Mouse (Mus musculus): ENCODE measurements around the gene Klhdc7b. TPM values are rescaled to one million over a fixed set of nuclear protein-coding genes. Genes with fewer than 3 reads are reported as not detected.

The Klhdc7b gene
- polyA plus RNA-seq (2012) = not detected in 2 replicates

DNA sequence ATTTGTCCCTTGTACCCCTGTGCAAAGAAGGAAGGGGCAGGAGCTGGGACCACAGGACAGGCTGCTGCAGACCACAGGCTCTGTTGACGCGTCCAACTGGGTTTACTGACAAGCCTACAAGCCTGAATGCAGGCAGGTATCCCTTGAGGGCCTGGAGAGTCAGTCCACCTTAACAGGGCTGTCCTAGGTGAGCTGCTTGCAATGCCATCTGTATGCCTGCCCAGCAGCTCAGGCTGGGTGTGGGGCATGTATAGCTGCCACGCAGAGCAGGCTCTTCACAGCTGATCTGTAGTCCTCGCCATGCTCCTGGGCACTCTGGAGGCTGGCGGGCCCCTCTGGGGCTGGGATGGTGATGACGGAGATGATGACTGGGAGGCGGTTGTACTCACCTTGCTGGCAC is at the start of gene Klhdc7b:
Gene Klhdc7b (plus strand): TSS at position 301 of the 400 bp plus-strand sequence.
- Histone ChIP-seq H3K36me3 (ENCODE audit: control insufficient read depth) (no peaks in the 10 kb centered on the region), H3K27me3 (ENCODE audit: control insufficient read depth) (peaks cover 7% of the 10 kb centered on the region), H3K4me3 (replicated peaks) (no peak within 1 kb of the TSS), H3K4me1 (ENCODE audit: control insufficient read depth) (peaks cover under 1% of the 10 kb centered on the region), H3K9me3 (ENCODE audit: control insufficient read depth, low read length) (no peaks in the 10 kb centered on the region)
- TF ChIP-seq TAL1 (IDR thresholded peaks at IDR 0.05; ENCODE audit: low read length) (no peak), GATA1 (IDR thresholded peaks at IDR 0.05; ENCODE audit: low read length) (no peak)

DNA sequence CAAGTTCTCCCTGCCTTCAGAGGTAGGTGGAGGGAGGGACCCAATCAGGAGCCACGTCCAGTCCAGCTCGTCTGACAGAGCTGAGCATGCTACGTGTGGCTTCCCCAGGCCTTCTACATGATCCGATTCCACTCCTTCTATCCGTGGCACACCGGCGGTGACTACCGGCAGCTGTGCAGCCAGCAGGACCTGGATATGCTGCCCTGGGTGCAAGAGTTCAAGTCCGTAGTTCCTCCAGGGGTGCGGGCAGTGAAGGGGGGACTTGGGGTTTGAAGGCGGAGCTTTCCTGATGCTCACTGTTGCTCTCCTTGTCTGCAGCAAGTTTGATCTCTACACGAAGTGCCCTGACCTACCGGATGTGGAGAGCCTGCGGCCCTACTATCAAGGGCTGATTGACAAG is 48.3 kb upstream of the Klhdc7b start:
- H3K9me3 ChIP-seq (ENCODE audit: control insufficient read depth, low read length) = no peaks in the 10 kb centered on the region
- peaks cover 3% of the 10 kb centered on the region for H3K27me3 ChIP-seq (ENCODE audit: control insufficient read depth)
- no peaks in the 10 kb centered on the region for H3K4me1 ChIP-seq (ENCODE audit: control insufficient read depth)
- no peak overlapping the region for H3K4me3 ChIP-seq (replicated peaks)
- no peaks in the 10 kb centered on the region for H3K36me3 ChIP-seq (ENCODE audit: control insufficient read depth)
- TF ChIP-seq GATA1 (IDR thresholded peaks at IDR 0.05; ENCODE audit: low read length) (no peak), TAL1 (IDR thresholded peaks at IDR 0.05; ENCODE audit: low read length) (no peak)

GRCm38 (mm10) chr15:89339696-89340095 is 45.0 kb upstream of the Klhdc7b start:
- TF ChIP-seq TAL1 (IDR thresholded peaks at IDR 0.05; ENCODE audit: low read length) (no peak), GATA1 (IDR thresholded peaks at IDR 0.05; ENCODE audit: low read length) (no peak)
- H3K27me3 ChIP-seq (ENCODE audit: control insufficient read depth) = no peaks in the 10 kb centered on the region; the same call in 1 of the 2 replicates
- H3K9me3 ChIP-seq (ENCODE audit: control insufficient read depth, low read length) = no peaks in the 10 kb centered on the region
- no peaks in the 10 kb centered on the region for H3K36me3 ChIP-seq (ENCODE audit: control insufficient read depth)
- H3K4me1 ChIP-seq (ENCODE audit: control insufficient read depth) = no peaks in the 10 kb centered on the region
- H3K4me3 ChIP-seq (replicated peaks) = no peak overlapping the region

DNA sequence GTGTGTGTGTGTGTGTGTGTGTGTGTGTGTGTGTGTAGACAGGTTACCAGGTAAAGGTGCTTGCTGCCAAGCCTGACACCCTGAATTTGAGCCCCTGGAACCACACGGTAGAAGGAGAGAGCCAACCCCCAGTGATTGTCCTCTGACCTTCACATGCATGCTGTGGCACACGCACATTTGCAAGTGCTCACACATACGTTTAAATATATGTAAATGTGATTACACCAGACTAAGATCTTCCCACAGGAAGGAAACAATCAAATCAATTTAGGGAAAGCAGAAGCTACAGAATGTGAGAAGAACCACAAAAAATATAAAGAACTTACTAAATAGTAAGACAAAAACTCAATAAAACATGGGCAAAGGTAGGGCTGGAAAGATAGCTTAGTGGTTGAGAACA is 44.6 kb upstream of the Klhdc7b start:
- H3K4me1 ChIP-seq (ENCODE audit: control insufficient read depth) = no peaks in the 10 kb centered on the region
- no peaks in the 10 kb centered on the region; the same call in 1 of the 2 replicates for H3K27me3 ChIP-seq (ENCODE audit: control insufficient read depth)
- H3K36me3 ChIP-seq (ENCODE audit: control insufficient read depth) = no peaks in the 10 kb centered on the region
- H3K9me3 ChIP-seq (ENCODE audit: control insufficient read depth, low read length) = no peaks in the 10 kb centered on the region
- no peak overlapping the region for H3K4me3 ChIP-seq (replicated peaks)
- no peak for TF ChIP-seq TAL1 (IDR thresholded peaks at IDR 0.05; ENCODE audit: low read length)

- H3K9me3 ChIP-seq (ENCODE audit: control insufficient read depth, low read length) = no peaks in the 10 kb centered on the region
- H3K27me3 ChIP-seq (ENCODE audit: control insufficient read depth) = no peaks in the 10 kb centered on the region; the same call in 1 of the 2 replicates
- TF ChIP-seq TAL1 (IDR thresholded peaks at IDR 0.05; ENCODE audit: low read length) = no peak
- no peak for TF ChIP-seq GATA1 (IDR thresholded peaks at IDR 0.05; ENCODE audit: low read length)
- H3K4me3 ChIP-seq (replicated peaks) = no peak overlapping the region
- no peaks in the 10 kb centered on the region for H3K36me3 ChIP-seq (ENCODE audit: control insufficient read depth)
- H3K4me1 ChIP-seq (ENCODE audit: control insufficient read depth) = no peaks in the 10 kb centered on the region
Observed at GRCm38 (mm10) chr15:89341678-89342077, 43.0 kb upstream of the Klhdc7b start.

GRCm38 (mm10) chr15:89343325-89343724 is 41.4 kb upstream of the Klhdc7b start:
- TF ChIP-seq GATA1 (IDR thresholded peaks at IDR 0.05; ENCODE audit: low read length) (no peak), TAL1 (IDR thresholded peaks at IDR 0.05; ENCODE audit: low read length) (no peak)
- no peaks in the 10 kb centered on the region for H3K4me1 ChIP-seq (ENCODE audit: control insufficient read depth)
- no peak overlapping the region for H3K4me3 ChIP-seq (replicated peaks)
- H3K27me3 ChIP-seq (ENCODE audit: control insufficient read depth) = no peaks in the 10 kb centered on the region; the same call in 1 of the 2 replicates
- no peaks in the 10 kb centered on the region for H3K9me3 ChIP-seq (ENCODE audit: control insufficient read depth, low read length)
- no peaks in the 10 kb centered on the region for H3K36me3 ChIP-seq (ENCODE audit: control insufficient read depth)

GRCm38 (mm10) chr15:89350447-89350846 is 34.3 kb upstream of the Klhdc7b start:
- H3K36me3 ChIP-seq (ENCODE audit: control insufficient read depth) = peaks cover 50% of the 10 kb centered on the region
- no peaks in the 10 kb centered on the region for H3K9me3 ChIP-seq (ENCODE audit: control insufficient read depth, low read length)
- peaks cover 21% of the 10 kb centered on the region for H3K4me1 ChIP-seq (ENCODE audit: control insufficient read depth)
- no peaks in the 10 kb centered on the region for H3K27me3 ChIP-seq (ENCODE audit: control insufficient read depth)
- TF ChIP-seq TAL1 (IDR thresholded peaks at IDR 0.05; ENCODE audit: low read length) (no peak), GATA1 (IDR thresholded peaks at IDR 0.05; ENCODE audit: low read length) (no peak)
- no peak overlapping the region for H3K4me3 ChIP-seq (replicated peaks)

DNA sequence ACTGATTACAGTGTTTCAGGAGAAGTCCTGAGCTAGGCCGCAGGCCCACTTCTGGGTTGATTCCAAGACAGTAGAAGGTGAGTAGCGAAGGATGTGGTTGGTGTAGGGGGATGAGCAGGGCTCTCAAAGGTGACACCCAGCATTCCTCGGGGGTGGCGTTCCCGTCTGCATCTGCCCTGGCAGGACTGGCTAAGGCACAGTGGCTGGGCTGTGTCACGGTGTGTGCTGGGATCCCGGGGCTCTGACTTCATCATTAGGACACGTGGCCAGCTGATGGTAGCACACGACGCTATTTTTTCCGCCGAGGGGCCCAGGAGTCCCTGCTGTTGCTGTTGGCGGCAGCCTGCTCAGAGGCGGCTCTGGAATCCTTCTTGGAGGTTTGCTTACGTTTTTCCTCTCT is 33.4 kb upstream of the Klhdc7b start:
- Histone ChIP-seq H3K27me3 (ENCODE audit: control insufficient read depth) (no peaks in the 10 kb centered on the region), H3K4me3 (replicated peaks) (no peak overlapping the region), H3K4me1 (ENCODE audit: control insufficient read depth) (peaks cover 21% of the 10 kb centered on the region), H3K36me3 (ENCODE audit: control insufficient read depth) (peaks cover 50% of the 10 kb centered on the region), H3K9me3 (ENCODE audit: control insufficient read depth, low read length) (no peaks in the 10 kb centered on the region)
- TF ChIP-seq GATA1 (IDR thresholded peaks at IDR 0.05; ENCODE audit: low read length) (no peak), TAL1 (IDR thresholded peaks at IDR 0.05; ENCODE audit: low read length) (no peak)

DNA sequence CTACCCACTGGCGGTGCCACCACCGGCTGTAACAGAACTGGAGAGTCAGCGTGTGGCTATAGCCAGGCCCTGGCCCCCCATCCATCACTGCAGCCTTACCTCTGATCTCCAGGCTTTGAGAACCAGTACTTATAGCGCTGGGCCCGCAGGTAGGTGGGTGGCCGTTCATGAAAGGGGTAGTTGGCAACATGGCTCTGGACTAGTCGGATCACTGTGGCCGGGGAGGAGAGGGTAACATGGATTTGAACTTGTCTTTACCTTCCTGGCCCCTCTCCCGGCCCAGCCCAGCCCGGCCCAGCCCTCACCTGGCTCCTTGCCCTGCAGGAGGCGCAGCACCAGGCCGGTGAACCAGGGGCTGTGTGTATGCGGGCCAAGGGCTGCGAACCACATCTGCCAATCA is 32.7 kb upstream of the Klhdc7b start:
- no peaks in the 10 kb centered on the region for H3K27me3 ChIP-seq (ENCODE audit: control insufficient read depth)
- H3K36me3 ChIP-seq (ENCODE audit: control insufficient read depth) = peaks cover 51% of the 10 kb centered on the region
- no peak overlapping the region for H3K4me3 ChIP-seq (replicated peaks)
- TF ChIP-seq GATA1 (IDR thresholded peaks at IDR 0.05; ENCODE audit: low read length) (no peak), TAL1 (IDR thresholded peaks at IDR 0.05; ENCODE audit: low read length) (no peak)
- no peaks in the 10 kb centered on the region for H3K9me3 ChIP-seq (ENCODE audit: control insufficient read depth, low read length)
- H3K4me1 ChIP-seq (ENCODE audit: control insufficient read depth) = peaks cover 27% of the 10 kb centered on the region

DNA sequence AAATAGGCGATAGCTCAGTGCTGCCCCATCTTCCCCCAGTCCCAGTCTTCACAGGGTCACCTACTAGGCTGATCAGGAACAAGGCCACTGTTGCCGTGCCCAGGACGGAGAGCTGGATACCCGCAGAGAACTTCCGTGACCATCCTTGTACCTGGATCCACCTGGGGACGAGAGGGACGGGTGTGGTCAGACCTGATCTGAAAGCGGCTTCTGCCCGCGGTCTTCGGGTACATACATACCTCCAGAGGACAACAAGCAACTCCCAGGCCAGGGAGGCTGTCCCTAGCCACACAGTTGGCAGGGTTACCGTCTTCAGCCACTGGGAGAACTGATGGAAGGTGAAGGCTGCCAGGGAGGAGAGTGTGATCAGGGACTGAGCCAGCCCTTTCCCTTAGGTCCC is 31.9 kb upstream of the Klhdc7b start:
- no peaks in the 10 kb centered on the region for H3K27me3 ChIP-seq (ENCODE audit: control insufficient read depth)
- TF ChIP-seq GATA1 (IDR thresholded peaks at IDR 0.05; ENCODE audit: low read length) (no peak), TAL1 (IDR thresholded peaks at IDR 0.05; ENCODE audit: low read length) (no peak)
- no peaks in the 10 kb centered on the region for H3K9me3 ChIP-seq (ENCODE audit: control insufficient read depth, low read length)
- H3K4me1 ChIP-seq (ENCODE audit: control insufficient read depth) = peaks cover 33% of the 10 kb centered on the region
- H3K36me3 ChIP-seq (ENCODE audit: control insufficient read depth) = peaks cover 58% of the 10 kb centered on the region
- H3K4me3 ChIP-seq (replicated peaks) = no peak overlapping the region

All from erythroblast, embryonic 14.5 days (primary cell).